Mouse (Mus musculus): ENCODE measurements around the gene Fignl2.

The Fignl2 gene

DNA sequence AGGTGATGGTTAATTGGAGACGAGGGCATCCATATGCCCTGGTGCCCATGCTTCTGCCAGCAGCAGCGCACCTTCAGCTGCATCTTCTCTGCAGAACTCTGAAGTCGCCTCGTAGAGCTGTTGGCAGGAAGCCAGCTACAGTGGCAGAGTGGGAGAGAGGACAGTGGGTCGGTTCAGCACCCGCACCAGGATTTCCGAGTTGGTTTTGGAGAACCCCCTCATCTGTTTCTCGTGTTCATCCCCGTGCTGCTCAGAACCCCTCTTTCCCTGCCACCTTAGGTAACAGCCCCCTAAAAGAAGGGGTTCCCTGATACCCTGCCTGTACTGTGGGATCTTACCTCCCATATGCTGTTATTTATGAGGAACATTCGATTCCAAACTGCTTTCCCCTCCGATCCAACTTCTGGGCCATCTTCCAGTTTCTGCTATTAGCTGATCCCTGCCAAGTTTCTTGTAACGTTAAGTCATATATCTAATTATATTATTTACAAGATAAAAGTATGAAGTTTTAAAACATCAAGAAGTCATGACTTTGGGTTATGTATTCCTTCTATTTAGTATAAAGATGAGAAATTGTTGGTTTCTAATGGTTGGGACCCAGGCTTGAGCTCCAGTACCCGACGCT, 69.9 kb downstream of the Fignl2 start:
- 39% methylated on average over 14 of the region's 14 CpGs for WGBS

DNA sequence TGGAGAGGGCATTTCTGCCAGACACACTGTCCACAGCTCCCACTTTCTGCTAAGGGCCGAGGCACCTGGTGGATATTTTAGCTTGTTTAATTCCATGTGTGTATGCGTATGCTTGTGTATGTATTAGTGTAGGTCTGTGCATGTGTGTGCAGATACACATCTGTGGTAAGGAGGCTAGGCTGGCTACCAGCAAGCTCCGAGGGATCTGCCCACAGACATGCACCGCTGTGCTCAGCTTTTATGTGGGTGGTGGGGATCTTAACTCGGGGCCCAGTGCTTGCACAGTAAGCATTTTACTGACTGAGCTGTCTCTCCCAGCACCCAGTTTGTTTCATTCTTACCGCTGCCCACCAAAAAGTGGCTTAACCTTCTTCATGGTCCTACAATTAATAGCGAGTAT, 71.1 kb downstream of the Fignl2 start:
- 49% methylated on average over 7 of the region's 7 CpGs for WGBS

GRCm38 (mm10) chr15:101006251-101007040, 71.9 kb downstream of the Fignl2 start:
- 17% methylated on average over 14 of the region's 15 CpGs for WGBS

DNA sequence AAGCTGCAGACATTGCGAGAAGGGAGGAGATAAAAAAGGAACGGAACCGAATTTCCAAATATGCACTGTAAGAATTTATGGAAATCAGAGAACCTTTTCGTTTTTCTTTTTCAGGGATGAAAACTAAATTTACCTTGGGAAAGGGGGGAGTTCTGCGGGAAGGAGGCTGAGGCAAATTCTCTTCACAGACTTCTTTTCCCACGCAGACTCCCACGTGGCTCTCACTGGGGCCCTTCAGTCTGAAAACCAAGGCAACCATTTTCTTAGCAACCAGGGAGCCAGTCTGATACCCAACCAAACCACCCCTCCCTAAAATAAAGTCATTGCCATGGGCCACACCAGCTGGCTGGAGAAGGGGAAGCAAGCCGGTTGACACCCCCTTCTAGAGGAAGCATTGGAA, 72.7 kb downstream of the Fignl2 start:
- WGBS, result 40% methylated on average over 8 of the region's 8 CpGs

DNA sequence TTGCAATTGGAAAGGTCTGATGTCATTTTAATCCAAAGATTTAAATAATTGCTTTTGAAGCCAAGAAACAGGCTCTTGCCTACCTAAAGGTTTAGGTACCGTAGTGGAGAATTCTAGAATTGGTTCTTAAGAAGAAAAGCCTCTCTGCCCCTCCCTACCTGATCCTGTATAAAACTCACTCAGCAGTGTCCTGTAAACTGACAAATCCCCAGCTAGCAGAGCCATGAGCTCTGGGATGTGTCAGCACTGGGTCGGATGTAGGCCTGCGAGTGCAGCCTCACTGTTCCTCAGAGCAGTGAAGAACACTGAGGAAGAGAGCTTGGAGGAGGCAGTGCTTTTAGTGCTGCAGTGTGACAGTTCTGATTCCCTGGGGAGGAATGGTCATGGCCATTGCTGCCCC, 73.8 kb downstream of the Fignl2 start:
- 44% methylated on average over 3 of the region's 3 CpGs for WGBS

DNA sequence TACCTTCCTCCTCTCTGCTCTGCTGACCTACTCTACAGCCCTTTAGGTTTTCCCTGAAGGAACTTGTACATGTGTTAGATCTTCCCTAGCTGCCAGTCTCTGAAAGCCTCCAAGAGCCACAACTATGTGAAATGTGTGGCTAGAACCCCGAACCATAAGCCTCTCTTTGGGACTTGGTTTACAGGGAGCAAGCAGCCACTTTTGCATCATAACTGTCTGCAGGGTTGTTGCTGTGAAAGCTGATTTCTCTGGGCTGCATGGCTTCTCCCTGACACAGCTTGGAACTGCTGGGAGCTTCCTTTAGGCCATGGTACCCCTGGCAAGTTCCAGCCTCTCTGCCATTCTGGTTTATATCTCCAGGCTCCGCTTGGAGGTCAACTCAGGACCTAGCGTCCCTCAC, 75.9 kb downstream of the Fignl2 start:
- WGBS, result 94% methylated on average over 3 of the region's 3 CpGs

DNA sequence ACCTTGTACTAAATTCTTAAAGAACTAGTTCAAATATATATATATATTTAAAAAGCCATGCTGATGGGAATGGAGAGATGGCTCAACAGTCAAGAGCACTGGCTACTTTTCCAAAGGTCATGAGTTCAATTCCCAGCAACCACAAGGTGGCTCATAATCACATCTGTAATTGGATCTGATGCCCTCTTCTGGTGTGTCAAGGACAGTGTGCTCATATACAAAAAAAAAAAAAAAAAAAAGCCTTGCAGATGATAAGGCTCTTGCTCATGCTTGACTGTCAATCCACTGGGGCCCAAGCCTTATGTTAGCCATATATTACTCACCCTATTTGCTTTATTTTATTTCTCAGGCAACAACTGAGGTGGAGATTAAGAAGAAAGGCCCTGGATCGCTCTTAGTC, 76.7 kb downstream of the Fignl2 start:
- 75% methylated on average over 1 of the region's 1 CpGs for WGBS
